Mouse (Mus musculus): Measurements from ENCODE around the gene Itpka.

- TF ChIP-seq CTCF (IDR thresholded peaks at IDR 0.05; ENCODE audit: low read depth) (no peak), EP300 (IDR thresholded peaks at IDR 0.05; ENCODE audit: low read depth) (no peak)
Measured at GRCm38 (mm10) chr2:119797279-119797783, 55.2 kb downstream of the Itpka start, which contains the start of gene Tyro3.

Measured in heart, postnatal 0 days (tissue).